Mouse (Mus musculus) left cerebral cortex, adult 2 months (tissue): ENCODE results near the gene Apol11b. TPM values are rescaled to one million over a fixed set of nuclear protein-coding genes. Genes with fewer than 3 reads are reported as not detected.

Source experiments
- DNase-seq, 2 experiments: peaks; one replicate each; pipeline ENCODE4 v3.0.0; 2021 to 2022; ENCODE audit warnings: low spot score in 2 of 2, mixed read lengths in 1 of 2; ENCODE audit errors: extremely low spot score in 1 of 2
- H3K27ac ChIP-seq: fragments of 200-600 bp; 2 replicates; pipeline ENCODE4 v1.8.1; 2022
- H3K4me3 ChIP-seq: fragments of 200-600 bp; 2 replicates; pipeline ENCODE4 v1.8.1; 2022
- CTCF ChIP-seq: fragments of 200-600 bp; IDR thresholded peaks from 2 replicates; pipeline ENCODE4 v1.8.1; 2022; ENCODE audit warnings: antibody characterized with exemption, mild to moderate bottlenecking, moderate library complexity
- intact Hi-C: fragments of 180-260 bp; cut with DNase I; formaldehyde crosslinking; loops from one replicate; pipeline ENCODE4 v1.15.1; 2025
- total RNA-seq, 2 experiments: library from RNA; stranded (reverse); gene quantifications; 2 replicates each; pipeline ENCODE4 v1.2.3; 2021

The Apol11b gene
- total RNA-seq, 2 experiments from 2014 or later: 0.23 TPM; not detected in 1

DNA sequence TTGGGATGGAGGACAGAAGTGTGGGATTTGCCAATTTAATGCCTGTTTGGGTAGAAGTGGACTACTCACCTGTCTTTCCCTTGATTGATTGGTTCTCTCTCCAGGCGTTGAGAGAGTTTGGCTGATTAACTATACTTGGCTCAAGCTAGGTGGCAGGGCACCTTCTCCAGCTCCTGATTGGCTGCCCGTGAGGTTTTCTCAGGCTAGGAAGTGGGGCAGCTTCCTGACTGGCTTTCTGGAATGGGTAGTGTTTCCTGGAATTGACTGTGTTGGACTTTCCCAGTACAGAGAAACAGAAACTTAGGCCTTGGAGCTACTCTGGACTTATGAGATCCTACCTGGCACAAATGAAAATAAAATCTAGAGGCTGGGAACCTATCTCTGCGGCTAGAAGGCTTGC lies 44.7 kb downstream of the Apol11b start:
- Histone ChIP-seq H3K27ac (no peak overlapping the region), H3K4me3 (no peak overlapping the region)
- TF ChIP-seq CTCF: no peak
- intact Hi-C loops: no loop called here
- no peak for DNase-seq

- Histone ChIP-seq H3K4me3 (no peak within 1 kb of the TSS), H3K27ac (no peak within 1 kb of the TSS)
- TF ChIP-seq CTCF: no peak
- DNase-seq: no peak
- intact Hi-C loops: no loop called here
Observed at GRCm38 (mm10) chr15:77595961-77596360, 47.1 kb downstream of the Apol11b start, which contains the start of gene Apol10b. Gene Apol10b (minus strand): TSS chr15:77596125.

DNA sequence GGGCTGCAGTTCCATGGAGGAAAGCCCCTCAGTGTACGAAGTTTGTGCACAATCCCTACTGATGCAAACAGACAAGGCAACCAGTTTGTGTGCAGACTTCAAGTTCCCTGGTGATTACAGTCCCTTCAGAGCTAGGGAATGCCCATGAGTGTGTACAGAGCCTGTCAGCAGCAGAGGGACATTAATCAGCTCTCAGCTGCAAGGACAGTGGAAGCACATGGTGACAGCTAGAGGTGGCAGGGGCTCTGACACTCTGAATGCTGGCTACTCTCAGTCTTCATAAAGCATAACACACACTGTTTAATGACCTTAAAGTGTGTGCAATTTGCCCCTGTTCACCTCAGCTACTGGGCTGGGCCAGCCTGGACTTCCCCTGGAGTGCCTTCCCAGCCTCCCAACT lies 49.5 kb downstream of the Apol11b start:
- intact Hi-C loops: no loop called here
- no peak for TF ChIP-seq CTCF
- H3K27ac ChIP-seq: no peak overlapping the region
- no peak for DNase-seq
- H3K4me3 ChIP-seq: no peak overlapping the region

DNA sequence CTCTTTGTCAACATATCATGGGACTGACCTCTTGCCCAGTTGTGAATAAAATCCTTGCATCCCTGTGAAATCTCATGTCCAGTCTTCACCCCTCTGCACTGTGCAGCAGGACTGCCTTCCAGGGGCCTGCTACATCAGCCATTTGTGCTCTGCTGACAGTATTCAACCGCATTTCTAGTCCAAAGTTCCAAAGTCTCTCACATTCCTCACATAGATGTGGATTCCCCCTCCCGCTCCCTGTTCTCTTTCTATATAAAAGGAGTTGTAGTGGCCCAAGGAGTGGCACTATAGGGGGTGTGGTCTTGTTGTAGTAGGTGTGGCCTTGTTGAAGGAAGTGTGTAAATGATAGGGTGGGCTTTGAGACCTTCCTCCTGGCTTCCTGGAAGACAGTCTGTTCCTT lies 52.2 kb downstream of the Apol11b start:
- no peak for DNase-seq
- Histone ChIP-seq H3K27ac (no peak overlapping the region), H3K4me3 (no peak overlapping the region)
- no peak for TF ChIP-seq CTCF
- intact Hi-C loops: no loop called here

GRCm38 (mm10) chr15:77588981-77589380 lies 54.1 kb downstream of the Apol11b start:
- no peak for DNase-seq
- intact Hi-C loops: no loop called here

GRCm38 (mm10) chr15:77587026-77587425 lies 56.1 kb downstream of the Apol11b start:
- H3K4me3 ChIP-seq: no peak overlapping the region
- no peak overlapping the region for H3K27ac ChIP-seq
- intact Hi-C loops: no loop called here
- no peak for TF ChIP-seq CTCF
- DNase-seq: no peak

More at GRCm38 (mm10) chr15:77588981-77589380, 54.1 kb downstream of the Apol11b start:
- H3K27ac ChIP-seq: no peak overlapping the region
- no peak for TF ChIP-seq CTCF
- H3K4me3 ChIP-seq: no peak overlapping the region

Other genes with a start within 250 kb of the Apol11b start
- gene Apol7a, start 244.2 kb downstream of the Apol11b start, total RNA-seq: under 1 TPM; 0.30 to 0.32 TPM
- gene Apol9a, start 232.2 kb downstream of the Apol11b start, total RNA-seq: not detected
- not detected for gene Apol7b, start 195.8 kb downstream of the Apol11b start, total RNA-seq
- gene Apol10a, start 166.2 kb downstream of the Apol11b start, total RNA-seq: not detected
- gene Apol11a, start 135.0 kb downstream of the Apol11b start, total RNA-seq: not detected
- gene Apol7c, start 110.0 kb downstream of the Apol11b start, total RNA-seq: not detected
- gene 1700025B11Rik, start 81.4 kb downstream of the Apol11b start, total RNA-seq: not detected
- under 1 TPM in 1 of 2 experiments, not detected in 1; 0.18 TPM for gene Apol10b, start 47.2 kb downstream of the Apol11b start, total RNA-seq
- not detected for gene Gm36245, start 44.0 kb downstream of the Apol11b start, total RNA-seq
- under 1 TPM in 1 of 2 experiments, not detected in 1; 0.14 TPM for gene Apol7e, start 55.6 kb upstream of the Apol11b start, total RNA-seq
- not detected for gene Apol9b, start 85.8 kb upstream of the Apol11b start, total RNA-seq
- 1 to 10 TPM; 5.1 to 5.8 TPM for gene Apol8, start 113.7 kb upstream of the Apol11b start, total RNA-seq
- gene Myh9, start 198.9 kb upstream of the Apol11b start, total RNA-seq: 10 to 100 TPM; 81.2 to 91.4 TPM